Mouse (Mus musculus) left cerebral cortex, adult 6 months (tissue): ENCODE data around the gene Pdcd6ip. TPM values are rescaled to one million over a fixed set of nuclear protein-coding genes. Genes with fewer than 3 reads are reported as not detected.

ENCODE experiments used
- long read RNA-seq, 2 experiments: library from polyadenylated mRNA; unstranded; transcript quantifications; one replicate each; pipeline ENCODE4 v2.0.0; 2019 to 2020
- polyA plus RNA-seq: library from polyadenylated mRNA; unstranded; fragments of <200 nt; fragmentation: Nextera tagmentation; gene quantifications from 2 replicates; pipeline ENCODE4 v1.2.3, GENCODE M21; 2021

Gene Pdcd6ip
- 22.2 and 27.9 TPM in 2 replicates for polyA plus RNA-seq
- long read RNA-seq, experiment 1, full-length matches to known transcripts = 77 of 123 reads
- long read RNA-seq, experiment 1, partial matches to known transcripts = 15 of 123 reads
- long read RNA-seq, experiment 1, other reads (novel, unspliced or antisense) = 31 of 123 reads
- long read RNA-seq, experiment 2, full-length matches to known transcripts = 13 of 28 reads
- long read RNA-seq, experiment 2, partial matches to known transcripts = 10 of 28 reads
- long read RNA-seq, experiment 2, other reads (novel, unspliced or antisense) = 5 of 28 reads

GRCm38 (mm10) chr9:113707481-113708360 is at the start of gene Pdcd6ip:
Gene Pdcd6ip (minus strand): TSS chr9:113708259.

DNA sequence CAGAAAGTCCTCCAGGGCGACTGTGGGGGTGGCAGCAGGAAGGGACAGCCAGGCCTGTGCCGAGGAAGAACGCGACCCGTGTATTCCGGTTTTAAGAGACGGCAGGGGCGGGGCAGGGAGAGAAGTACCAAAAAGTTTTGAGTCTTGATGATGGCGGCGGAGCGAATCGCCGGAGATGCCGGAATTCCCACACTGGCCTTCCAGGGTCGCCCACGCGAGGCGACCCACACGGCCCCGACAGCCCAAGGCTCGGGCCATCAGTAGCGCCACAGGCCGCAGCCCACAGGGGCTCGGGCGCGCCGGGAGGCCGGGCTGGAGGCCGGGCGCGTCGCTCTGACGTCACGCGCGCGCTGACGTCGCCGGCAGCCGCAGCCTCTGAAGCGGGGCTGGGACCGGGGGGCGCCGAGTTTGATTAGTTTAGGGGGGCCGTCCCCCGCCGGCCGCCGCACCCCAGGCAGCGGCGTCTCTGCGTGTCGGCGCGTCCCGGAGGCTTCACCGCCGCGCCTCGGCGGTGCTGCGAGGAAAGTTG is 33.1 kb upstream of the Pdcd6ip start, which contains the start of gene Clasp2:
Gene Clasp2 (plus strand): TSS at position 366 of the 529 bp plus-strand sequence.

Other genes with a start within 250 kb of the Pdcd6ip start
- 104 and 105 TPM in 2 replicates for gene Clasp2, start 33.2 kb upstream of the Pdcd6ip start, polyA plus RNA-seq
- 4.6 and 8.9 TPM in 2 replicates for gene Ubp1, start 222.7 kb upstream of the Pdcd6ip start, polyA plus RNA-seq